Mouse (Mus musculus) hindbrain, embryonic 12.5 days (tissue): ENCODE measurements around the gene Grip1. TPM values are rescaled to one million over a fixed set of nuclear protein-coding genes. Genes with fewer than 3 reads are reported as not detected.

Experiments used
- ATAC-seq: fragments of 200-750 bp; cut with Nextera tagmentation; 2 replicates; pipeline ENCODE4 v1.8.0; 2017; ENCODE audit warnings: moderate TSS enrichment; ENCODE audit not compliant: low FRiP score
- H3K27ac ChIP-seq: fragments of 300-500 bp; sonication (generic); 2 replicates; pipeline ENCODE4 v1.5.1; 2016; ENCODE audit warnings: mild to moderate bottlenecking
- H3K27me3 ChIP-seq: fragments of 300-500 bp; sonication (generic); 2 replicates; pipeline ENCODE4 v1.6.1; 2016; ENCODE audit warnings: mild to moderate bottlenecking
- H3K36me3 ChIP-seq: fragments of 300-500 bp; sonication (generic); 2 replicates; pipeline ENCODE4 v1.6.1; 2016; ENCODE audit warnings: mild to moderate bottlenecking
- H3K4me1 ChIP-seq: fragments of 300-500 bp; sonication (generic); 2 replicates; pipeline ENCODE4 v1.6.1; 2016
- H3K4me2 ChIP-seq: fragments of 300-500 bp; sonication (generic); replicated peaks from 2 replicates; pipeline ENCODE4 v1.6.1; 2016; ENCODE audit warnings: mild to moderate bottlenecking
- H3K4me3 ChIP-seq: fragments of 300-500 bp; sonication (generic); 2 replicates; pipeline ENCODE4 v1.5.1; 2016; ENCODE audit warnings: mild to moderate bottlenecking
- H3K9ac ChIP-seq: fragments of 300-500 bp; sonication (generic); 2 replicates; pipeline ENCODE4 v1.6.1; 2016; ENCODE audit warnings: mild to moderate bottlenecking, moderate library complexity
- H3K9me3 ChIP-seq: fragments of 300-500 bp; sonication (generic); replicated peaks from 2 replicates; pipeline ENCODE4 v1.6.1; 2016; ENCODE audit warnings: mild to moderate bottlenecking
- WGBS: fragments of 180-500 bp; shearing (Covaris S2); methylation state at CpG from one replicate; pipeline ENCODE4 v1.1.7; 2016; 5-methylcytosine and 5-hydroxymethylcytosine counted together
- polyA plus RNA-seq: library from polyadenylated mRNA; unstranded; fragments of >200 nt; fragmentation: Nextera tagmentation; extraction: Ambion mirVana; gene quantifications from 2 replicates; pipeline ENCODE4 v1.2.1, GENCODE M21; 2016

The Grip1 gene
- polyA plus RNA-seq, 1 experiment from 2014 or later, result 15.7 TPM

DNA sequence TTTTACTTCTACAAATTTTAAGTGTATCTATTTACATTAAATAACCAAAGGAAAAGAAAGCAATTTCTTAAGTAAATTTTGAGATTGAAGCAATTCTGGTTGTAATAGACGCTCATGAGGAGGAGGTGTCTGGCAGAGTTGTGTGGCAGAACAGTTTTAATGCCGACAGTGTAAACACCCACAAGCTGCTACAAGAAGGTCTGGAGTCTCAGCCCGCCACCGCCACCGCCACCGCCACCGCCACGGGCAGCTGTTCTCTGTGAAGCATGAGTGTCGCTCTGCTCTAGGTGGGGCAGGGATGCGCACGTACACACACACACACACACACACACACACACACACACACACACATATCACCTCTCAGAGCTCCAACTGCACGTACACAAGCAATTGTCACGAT lies 558.7 kb downstream of the Grip1 start:
- no peak overlapping the region for H3K27ac ChIP-seq
- 92% methylated on average over 13 of the region's 13 CpGs for WGBS
- H3K4me2 ChIP-seq, result no peak overlapping the region
- H3K4me1 ChIP-seq, result no peaks in the 10 kb centered on the region
- H3K4me3 ChIP-seq, result no peak overlapping the region
- no peak overlapping the region for H3K9ac ChIP-seq
- ATAC-seq, result no peak
- no peaks in the 10 kb centered on the region for H3K9me3 ChIP-seq
- H3K36me3 ChIP-seq, result peaks cover 10% of the 10 kb centered on the region
- H3K27me3 ChIP-seq, result no peaks in the 10 kb centered on the region

DNA sequence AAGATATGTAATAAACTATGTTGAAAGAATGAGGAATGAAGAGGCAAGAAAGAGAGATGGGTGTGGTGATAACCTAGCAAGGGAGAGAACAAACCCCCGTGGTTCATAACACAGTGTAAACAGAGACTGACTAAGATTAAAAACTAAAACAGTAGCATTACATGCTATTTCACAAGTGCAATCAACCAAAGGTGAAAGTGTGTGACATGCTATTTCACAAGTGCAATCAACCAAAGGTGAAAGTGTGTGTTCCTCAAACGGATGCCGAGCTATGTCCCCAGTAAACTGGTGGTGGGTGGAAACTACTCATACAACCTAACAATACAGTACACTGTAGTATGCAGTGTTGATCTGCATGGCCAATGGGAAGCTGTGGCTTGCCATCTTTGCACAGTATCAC lies 561.5 kb downstream of the Grip1 start:
- Histone ChIP-seq H3K4me3 (no peak overlapping the region), H3K36me3 (peaks cover 6% of the 10 kb centered on the region; the same call in 1 of the 2 replicates), H3K9ac (no peak overlapping the region), H3K4me1 (no peaks in the 10 kb centered on the region), H3K27ac (no peak overlapping the region), H3K9me3 (no peaks in the 10 kb centered on the region), H3K4me2 (no peak overlapping the region), H3K27me3 (no peaks in the 10 kb centered on the region)
- 88% methylated on average over 3 of the region's 3 CpGs for WGBS
- no peak for ATAC-seq

DNA sequence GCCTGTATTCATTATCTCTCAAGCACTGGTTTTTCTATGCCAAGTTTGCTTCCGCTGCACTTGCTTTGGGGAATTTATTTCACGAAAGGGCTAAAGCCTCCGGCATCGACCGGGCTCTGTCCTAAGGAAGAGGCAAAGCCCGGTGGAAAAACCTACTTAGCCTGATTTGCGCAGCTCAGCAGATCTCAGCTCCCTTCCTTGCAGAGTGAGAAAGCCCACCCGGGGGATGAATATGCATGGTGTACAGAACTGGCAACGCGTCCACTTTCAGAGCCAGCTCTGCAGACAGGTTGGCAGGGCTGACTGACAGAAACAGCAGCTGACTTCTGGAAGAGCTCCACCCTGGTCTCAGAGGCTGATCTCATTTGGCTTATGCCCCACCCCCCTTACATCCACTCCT lies 572.8 kb downstream of the Grip1 start:
- no peak overlapping the region for H3K4me2 ChIP-seq
- H3K27me3 ChIP-seq, result no peaks in the 10 kb centered on the region
- H3K9ac ChIP-seq, result no peak overlapping the region
- no peak for ATAC-seq
- H3K4me1 ChIP-seq, result peaks cover 4% of the 10 kb centered on the region; the same call in 1 of the 2 replicates
- WGBS, result 57% methylated on average over 10 of the region's 10 CpGs
- no peaks in the 10 kb centered on the region for H3K9me3 ChIP-seq
- no peaks in the 10 kb centered on the region for H3K36me3 ChIP-seq
- no peak overlapping the region for H3K4me3 ChIP-seq
- no peak overlapping the region for H3K27ac ChIP-seq

DNA sequence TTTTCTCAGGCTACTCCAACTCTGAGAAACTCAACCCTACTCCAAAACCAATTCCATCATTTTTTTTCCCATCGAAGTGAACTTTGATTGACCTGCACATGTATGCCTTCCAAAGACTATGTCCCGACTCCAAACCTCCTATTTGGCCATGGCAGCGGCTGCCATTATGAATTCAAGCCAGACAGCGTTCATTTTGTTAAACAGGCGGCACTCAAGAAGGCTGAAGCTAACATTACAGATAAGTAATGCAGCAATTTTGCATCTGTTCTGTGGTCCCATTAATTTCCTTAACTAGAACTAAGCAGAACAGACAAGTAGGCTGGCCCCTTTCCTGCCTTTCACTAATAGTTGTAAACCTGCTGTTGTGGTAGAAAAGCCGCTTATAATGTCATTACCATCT lies 577.3 kb downstream of the Grip1 start:
- Histone ChIP-seq H3K9me3 (no peaks in the 10 kb centered on the region), H3K36me3 (no peaks in the 10 kb centered on the region), H3K4me2 (no peak overlapping the region), H3K27ac (no peak overlapping the region), H3K27me3 (no peaks in the 10 kb centered on the region), H3K4me1 (peaks cover 4% of the 10 kb centered on the region; the same call in 1 of the 2 replicates), H3K9ac (no peak overlapping the region), H3K4me3 (no peak overlapping the region)
- WGBS, result 90% methylated on average over 6 of the region's 6 CpGs
- ATAC-seq, result no peak

DNA sequence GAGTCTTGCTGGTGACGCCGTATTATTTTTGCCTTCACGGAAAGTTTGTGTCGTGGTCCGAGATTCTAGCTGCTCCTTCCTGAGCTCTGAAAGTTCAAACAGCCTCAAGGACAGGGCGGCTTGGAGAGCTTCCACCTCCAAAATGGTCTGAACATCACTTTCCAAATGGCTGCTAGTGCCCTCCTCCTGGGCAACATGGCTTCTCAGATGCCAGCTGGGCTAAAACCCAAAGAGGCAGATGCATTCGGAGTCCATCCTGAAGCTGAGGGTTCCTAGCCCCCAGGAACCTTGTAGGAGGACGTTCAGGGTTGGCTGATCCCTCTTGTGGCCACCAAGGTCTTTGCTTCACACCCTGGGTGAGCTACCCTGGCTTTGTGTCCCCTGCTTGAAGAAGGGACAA lies 577.7 kb downstream of the Grip1 start:
- ATAC-seq, result no peak
- H3K27me3 ChIP-seq, result no peaks in the 10 kb centered on the region
- no peaks in the 10 kb centered on the region for H3K9me3 ChIP-seq
- no peaks in the 10 kb centered on the region for H3K36me3 ChIP-seq
- H3K4me2 ChIP-seq, result no peak overlapping the region
- H3K4me3 ChIP-seq, result no peak overlapping the region
- H3K4me1 ChIP-seq, result peaks cover 3% of the 10 kb centered on the region; the same call in 1 of the 2 replicates
- no peak overlapping the region for H3K9ac ChIP-seq
- no peak overlapping the region for H3K27ac ChIP-seq
- WGBS, result 94% methylated on average over 8 of the region's 8 CpGs

DNA sequence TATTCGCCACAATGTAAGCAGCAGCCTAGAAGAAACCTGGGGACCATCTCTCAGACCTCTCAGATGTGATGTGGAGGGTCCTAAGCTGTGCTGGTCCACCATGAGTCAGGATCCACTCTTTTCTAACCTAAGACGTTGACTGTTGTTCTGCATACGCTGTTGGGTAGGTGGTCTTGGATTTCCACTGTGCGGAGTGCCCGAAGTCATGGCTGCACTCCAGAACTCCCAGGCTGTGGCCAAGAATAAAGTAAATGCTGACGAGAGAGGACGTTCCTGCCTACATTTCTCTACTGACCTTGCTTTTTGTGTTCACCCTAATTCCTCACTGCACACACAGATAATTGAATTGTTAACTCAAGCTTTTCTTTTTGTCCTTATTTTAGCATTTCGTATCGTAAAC lies 580.2 kb downstream of the Grip1 start:
- 80% methylated on average over 9 of the region's 9 CpGs for WGBS

DNA sequence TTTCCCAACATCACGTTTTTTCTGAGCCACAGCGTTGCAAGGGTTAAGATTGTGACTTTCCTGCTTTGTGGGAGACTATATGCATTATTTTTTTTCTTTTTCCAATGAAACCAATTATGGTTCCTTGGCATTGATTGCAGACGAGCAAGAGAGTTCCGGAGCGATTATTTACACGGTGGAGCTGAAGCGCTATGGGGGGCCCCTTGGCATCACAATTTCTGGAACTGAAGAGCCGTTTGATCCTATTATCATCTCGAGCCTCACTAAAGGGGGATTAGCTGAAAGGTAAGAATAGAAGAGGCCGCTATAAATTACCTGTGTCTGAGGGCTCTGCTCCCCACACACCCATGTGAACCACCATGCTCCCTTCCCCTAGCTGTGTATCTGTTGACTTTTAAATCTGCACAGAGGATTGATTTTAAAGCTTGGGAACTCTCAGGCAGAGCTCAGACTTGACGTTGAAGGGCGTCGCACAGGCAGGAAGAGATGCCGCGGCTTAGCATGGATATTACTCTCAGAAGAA lies 581.6 kb downstream of the Grip1 start:
- 47% methylated on average over 15 of the region's 15 CpGs for WGBS
- Histone ChIP-seq H3K36me3 (peaks cover 10% of the 10 kb centered on the region), H3K27me3 (no peaks in the 10 kb centered on the region), H3K4me3 (no peak overlapping the region), H3K4me1 (no peaks in the 10 kb centered on the region), H3K9ac (no peak overlapping the region), H3K9me3 (no peaks in the 10 kb centered on the region), H3K27ac (no peak overlapping the region), H3K4me2 (no peak overlapping the region)
- no peak for ATAC-seq

More for the DNA sequence above, 580.2 kb downstream of the Grip1 start:
- Histone ChIP-seq H3K9me3 (no peaks in the 10 kb centered on the region), H3K9ac (no peak overlapping the region), H3K27me3 (no peaks in the 10 kb centered on the region), H3K36me3 (peaks cover 8% of the 10 kb centered on the region), H3K27ac (no peak overlapping the region), H3K4me2 (no peak overlapping the region), H3K4me1 (no peaks in the 10 kb centered on the region), H3K4me3 (no peak overlapping the region)
- no peak for ATAC-seq

DNA sequence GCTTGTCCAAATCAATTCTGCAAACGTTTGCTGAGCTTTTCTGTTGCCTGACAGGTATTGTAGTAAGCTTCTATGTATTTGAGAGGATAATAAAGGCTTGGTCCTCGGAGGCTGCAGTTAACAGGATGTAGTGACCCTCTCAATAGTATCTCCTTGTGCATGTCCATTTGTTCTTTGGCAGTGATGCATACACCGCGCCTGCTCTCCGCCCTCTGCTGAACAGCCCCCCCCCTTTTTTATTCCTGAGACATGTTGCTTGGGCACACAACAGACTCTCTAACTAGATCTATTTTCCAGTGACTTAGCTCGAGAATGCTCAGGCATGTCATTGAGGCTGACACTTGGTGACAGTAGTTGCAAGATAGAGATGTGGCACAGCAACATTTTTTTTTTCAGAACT lies 582.2 kb downstream of the Grip1 start:
- ATAC-seq, result no peak; the same call in 1 of the 2 replicates

DNA sequence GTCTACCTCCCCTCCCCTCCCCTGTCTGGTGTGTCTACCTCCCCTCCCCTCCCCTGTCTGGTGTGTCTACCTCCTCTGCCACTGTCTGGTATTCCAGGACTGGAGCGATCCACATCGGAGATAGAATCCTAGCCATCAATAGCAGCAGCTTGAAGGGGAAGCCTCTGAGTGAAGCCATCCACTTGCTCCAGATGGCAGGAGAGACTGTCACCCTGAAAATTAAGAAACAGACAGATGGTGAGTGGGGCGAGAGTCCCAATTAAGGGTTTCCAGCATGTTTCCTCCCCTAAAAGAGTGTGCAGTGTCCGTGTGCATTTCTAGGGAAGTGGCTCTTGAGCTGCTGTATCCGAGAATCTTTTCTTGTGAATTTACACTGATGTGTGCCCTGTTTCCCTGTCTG lies 584.6 kb downstream of the Grip1 start:
- H3K27me3 ChIP-seq, result no peaks in the 10 kb centered on the region
- H3K9me3 ChIP-seq, result no peaks in the 10 kb centered on the region
- H3K4me3 ChIP-seq, result no peak overlapping the region
- no peak overlapping the region for H3K9ac ChIP-seq
- H3K4me1 ChIP-seq, result no peaks in the 10 kb centered on the region
- WGBS, result 82% methylated on average over 5 of the region's 5 CpGs
- H3K27ac ChIP-seq, result no peak overlapping the region
- H3K36me3 ChIP-seq, result peaks cover 10% of the 10 kb centered on the region
- no peak for ATAC-seq
- no peak overlapping the region for H3K4me2 ChIP-seq

More for the DNA sequence above, 582.2 kb downstream of the Grip1 start:
- no peak overlapping the region for H3K27ac ChIP-seq
- H3K4me3 ChIP-seq, result no peak overlapping the region
- peaks cover 10% of the 10 kb centered on the region for H3K36me3 ChIP-seq
- H3K9ac ChIP-seq, result no peak overlapping the region
- no peaks in the 10 kb centered on the region for H3K9me3 ChIP-seq
- H3K4me1 ChIP-seq, result no peaks in the 10 kb centered on the region
- no peaks in the 10 kb centered on the region for H3K27me3 ChIP-seq
- H3K4me2 ChIP-seq, result no peak overlapping the region
- 30% methylated on average over 6 of the region's 6 CpGs for WGBS

DNA sequence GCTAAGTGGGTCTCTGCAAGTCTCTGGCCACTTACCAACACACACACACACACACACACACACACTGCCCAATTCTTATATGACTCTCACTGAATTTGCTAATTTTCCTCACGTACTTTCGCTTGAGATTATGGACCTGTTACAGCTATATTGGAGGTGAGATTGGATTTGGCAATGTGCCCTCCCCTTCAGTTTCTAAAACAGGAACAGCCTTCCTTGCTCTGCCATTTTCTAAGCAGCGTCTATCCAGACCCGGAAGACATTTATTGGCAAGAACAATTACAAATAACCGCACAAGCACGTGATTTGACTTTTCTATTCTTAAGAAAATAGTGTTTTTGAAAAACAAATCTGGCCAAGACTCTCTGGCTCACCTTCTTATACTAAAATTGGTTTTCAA lies 590.6 kb downstream of the Grip1 start:
- no peak for ATAC-seq
- H3K36me3 ChIP-seq, result peaks cover 2% of the 10 kb centered on the region
- H3K4me3 ChIP-seq, result no peak overlapping the region
- H3K4me2 ChIP-seq, result no peak overlapping the region
- no peaks in the 10 kb centered on the region for H3K27me3 ChIP-seq
- 70% methylated on average over 6 of the region's 6 CpGs for WGBS
- peaks cover 6% of the 10 kb centered on the region; the same call in 1 of the 2 replicates for H3K4me1 ChIP-seq
- no peak overlapping the region for H3K27ac ChIP-seq
- H3K9me3 ChIP-seq, result no peaks in the 10 kb centered on the region
- no peak overlapping the region for H3K9ac ChIP-seq

DNA sequence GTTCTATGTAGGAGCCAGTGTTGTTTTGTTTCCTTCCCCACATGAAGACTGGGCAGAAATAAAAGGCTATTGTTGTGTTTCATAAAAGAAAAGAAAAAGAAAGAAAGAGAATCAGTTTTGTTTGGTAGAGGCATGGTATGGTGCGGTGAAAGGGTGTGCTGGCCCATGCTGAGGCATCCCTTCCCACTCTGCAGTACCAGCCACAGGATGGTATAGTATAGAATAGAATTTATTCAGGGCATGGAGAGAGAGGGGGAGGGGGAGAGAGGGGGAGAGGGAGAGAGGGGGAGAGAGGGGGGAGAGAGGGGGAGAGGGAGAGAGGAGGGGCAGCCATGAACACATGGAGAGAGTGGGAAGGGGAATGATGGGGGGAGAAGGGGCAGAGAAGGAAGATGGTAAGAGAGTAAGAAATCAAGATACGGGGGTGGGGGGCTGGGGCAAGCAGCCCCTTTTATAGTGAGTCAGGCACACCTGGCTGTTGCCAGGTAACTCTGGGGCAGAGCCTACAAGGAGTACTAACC lies 591.1 kb downstream of the Grip1 start:
- Histone ChIP-seq H3K27me3 (no peaks in the 10 kb centered on the region), H3K4me3 (no peak overlapping the region), H3K9me3 (no peaks in the 10 kb centered on the region), H3K4me1 (peaks cover 6% of the 10 kb centered on the region; the same call in 1 of the 2 replicates), H3K9ac (no peak overlapping the region), H3K36me3 (peaks cover 8% of the 10 kb centered on the region), H3K4me2 (no peak overlapping the region), H3K27ac (no peak overlapping the region)
- ATAC-seq, result peak; percentile 72; the same call in 1 of the 2 replicates
- WGBS, result 42% methylated on average over 2 of the region's 2 CpGs

DNA sequence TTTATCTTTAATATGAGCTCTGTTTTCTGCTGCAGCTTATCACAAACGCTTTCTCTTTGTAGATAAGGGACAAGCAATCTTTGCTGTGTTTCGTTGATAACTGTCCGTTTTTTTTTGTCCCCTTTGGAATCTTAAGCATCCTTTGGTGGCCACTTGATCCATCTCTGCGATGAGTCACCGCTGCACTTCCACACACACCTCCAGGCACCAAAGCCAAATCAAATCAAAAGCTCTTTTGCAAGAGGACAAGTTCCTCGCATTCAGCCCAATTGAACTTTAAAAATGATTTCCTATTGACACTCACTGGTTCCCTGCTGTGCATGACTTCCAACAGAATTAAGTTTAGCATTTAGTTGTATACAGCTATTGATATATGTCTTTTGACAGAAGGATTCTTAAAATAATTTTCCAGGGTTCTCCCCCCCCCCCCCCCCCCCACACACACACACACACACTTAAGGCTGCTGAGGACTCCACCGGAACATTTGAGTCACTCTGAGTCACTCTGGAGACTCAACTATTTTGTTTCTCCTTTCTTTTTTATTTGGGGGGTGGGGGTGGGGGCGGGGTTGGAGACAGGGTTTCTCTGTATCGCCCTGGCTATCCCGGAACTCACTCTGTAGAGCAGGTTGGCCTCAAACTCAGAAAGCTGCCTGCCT lies 607.1 kb downstream of the Grip1 start:
- Histone ChIP-seq H3K27ac (no peak overlapping the region), H3K9me3 (no peaks in the 10 kb centered on the region), H3K4me1 (0 out of 2 replicates have a peak, but pooled peaks cover 3% of the 10 kb centered on the region), H3K27me3 (no peaks in the 10 kb centered on the region), H3K9ac (no peak overlapping the region), H3K4me2 (no peak overlapping the region), H3K4me3 (no peak overlapping the region), H3K36me3 (peaks cover 3% of the 10 kb centered on the region)
- ATAC-seq, result no peak
- WGBS, result 81% methylated on average over 10 of the region's 10 CpGs
